Mouse (Mus musculus) lung, adult 2 months (tissue): ENCODE results near the gene Ssmem1.

ENCODE experiments used
- CTCF ChIP-seq: fragments of 200-500 bp; IDR thresholded peaks from 2 replicates; pipeline ENCODE4 v1.5.1; 2011; ENCODE audit warnings: mild to moderate bottlenecking, low read length, control low read depth; ENCODE audit not compliant: insufficient read depth
- POLR2A ChIP-seq: fragments of 200-500 bp; IDR thresholded peaks from 2 replicates; pipeline ENCODE4 v1.6.1; 2011; ENCODE audit warnings: low read depth, mild to moderate bottlenecking, control low read depth, low read length, borderline replicate concordance; ENCODE audit errors: extremely low read depth

- TF ChIP-seq CTCF: no peak
- no peak for TF ChIP-seq POLR2A
Measured at GRCm38 (mm10) chr6:30477210-30477714, 32.4 kb upstream of the Ssmem1 start.
